Mouse (Mus musculus) small intestine, adult 2 months (tissue): ENCODE results near the gene Hist1h1a.

ENCODE experiments used
- CTCF ChIP-seq: fragments of 200-500 bp; IDR thresholded peaks from 2 replicates; pipeline ENCODE4 v1.5.1; 2012; ENCODE audit warnings: low read depth, mild to moderate bottlenecking, control low read depth, inconsistent platforms, low read length, moderate library complexity, mixed read lengths; ENCODE audit not compliant: insufficient replicate concordance, insufficient read length; ENCODE audit errors: extremely low read depth
- POLR2A ChIP-seq: fragments of 200-500 bp; IDR thresholded peaks from 2 replicates; pipeline ENCODE4 v1.6.1; 2012; ENCODE audit warnings: low read depth, mild to moderate bottlenecking, control low read depth, inconsistent platforms, low read length, moderate library complexity

DNA sequence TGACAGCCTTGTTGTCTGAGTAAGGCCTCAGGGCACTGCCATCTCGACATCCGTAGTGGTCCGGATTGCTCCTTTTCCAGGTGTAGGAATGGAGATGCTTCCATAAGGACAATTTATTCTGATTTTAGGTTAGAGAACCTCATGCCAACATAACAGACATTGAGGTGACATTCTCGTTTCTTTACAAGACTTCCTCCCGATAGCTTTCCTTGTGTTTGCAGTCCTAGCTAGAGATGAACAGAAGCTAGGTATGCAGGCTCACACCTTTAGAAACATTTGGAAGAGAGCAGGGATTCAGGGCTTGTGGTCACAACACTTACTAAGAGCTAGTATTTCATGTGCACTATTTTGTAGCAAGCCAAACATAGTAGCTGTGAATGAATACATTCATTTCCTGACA, 20.3 kb upstream of the Hist1h1a start:
- TF ChIP-seq CTCF (no peak), POLR2A (no peak)
